ENCODE assay signal across 8 mouse cellular contexts in genomic region chr9:54700174-54700475, GRCm38 (mm10). TPM values are rescaled to one million over a fixed set of nuclear protein-coding genes. Genes with fewer than 3 reads are reported as not detected.
DNase-seq lines count a peak whose midpoint lies in the region; ATAC-seq and TF ChIP-seq lines count a peak whose summit lies in the region.

No protein-coding gene starts in this region.

- no peaks in the 10 kb centered on the region; the same call in 1 of the 2 replicates for H3K79me2 ChIP-seq in liver, adult 2 months (ENCODE audit: control insufficient read depth, insufficient read depth, low read length)

- H3K27ac ChIP-seq in liver, adult 2 months (replicated peaks; ENCODE audit: insufficient read depth, low read depth, low read length) = no peak overlapping the region
- H3K27ac ChIP-seq in embryonic facial prominence, embryonic 12.5 days = no peak overlapping the region
- no peak overlapping the region for H3K27ac ChIP-seq in hindbrain, embryonic 13.5 days

- peaks cover 5% of the 10 kb centered on the region; the same call in 1 of the 2 replicates for H3K4me1 ChIP-seq in liver, adult 2 months (ENCODE audit: control insufficient read depth, insufficient read depth, low read length)
- peaks cover 7% of the 10 kb centered on the region for H3K4me1 ChIP-seq in embryonic facial prominence, embryonic 12.5 days
- peaks cover 14% of the 10 kb centered on the region for H3K4me1 ChIP-seq in hindbrain, embryonic 13.5 days (replicated peaks)

- H3K9ac ChIP-seq in liver, adult 2 months (ENCODE audit: low read depth, low read length) = peak overlapping the region; percentile 91
- H3K9ac ChIP-seq in embryonic facial prominence, embryonic 12.5 days = peak overlapping the region; percentile 74
- H3K9ac ChIP-seq in hindbrain, embryonic 13.5 days = peak overlapping the region; percentile 85

- peaks cover 3% of the 10 kb centered on the region; the same call in 1 of the 2 replicates for H3K27me3 ChIP-seq in liver, adult 2 months (ENCODE audit: control insufficient read depth, insufficient read depth, low read length)
- peaks cover 29% of the 10 kb centered on the region for H3K27me3 ChIP-seq in embryonic facial prominence, embryonic 12.5 days
- peaks cover 60% of the 10 kb centered on the region for H3K27me3 ChIP-seq in hindbrain, embryonic 13.5 days

- no peaks in the 10 kb centered on the region for H3K36me3 ChIP-seq in liver, adult 2 months (ENCODE audit: control insufficient read depth, insufficient read depth, low read length)
- no peaks in the 10 kb centered on the region for H3K36me3 ChIP-seq in embryonic facial prominence, embryonic 12.5 days
- H3K36me3 ChIP-seq in hindbrain, embryonic 13.5 days = no peaks in the 10 kb centered on the region

- peak overlapping the region; percentile 76 for H3K4me3 ChIP-seq in liver, adult 2 months (ENCODE audit: insufficient read depth, low read depth, low read length)
- peak overlapping the region; percentile 71 for H3K4me3 ChIP-seq in embryonic facial prominence, embryonic 12.5 days
- H3K4me3 ChIP-seq in hindbrain, embryonic 13.5 days = peak overlapping the region; percentile 65

- no peak for DNase-seq in liver, adult 2 months (ENCODE audit: extremely low read depth, low read depth, low spot score)
- DNase-seq in liver = no peak
- DNase-seq in lung, postnatal 14 days = peak; percentile 23
- no peak for DNase-seq in retina, embryonic 14.5 days (ENCODE audit: low spot score)
- DNase-seq in gastrocnemius, adult 8-10 months (ENCODE audit: low spot score in 2 of 2) = no peak
- DNase-seq in cerebellum, adult 11-12 months = no peak

- no peaks in the 10 kb centered on the region for H3K9me3 ChIP-seq in embryonic facial prominence, embryonic 12.5 days
- no peaks in the 10 kb centered on the region for H3K9me3 ChIP-seq in hindbrain, embryonic 13.5 days

- TF ChIP-seq CTCF in liver, adult 2 months (IDR thresholded peaks at IDR 0.05; ENCODE audit: low read depth, low read length) = no peak

- WGBS in liver, adult 2 months = 35% methylated on average over 9 of the region's 9 CpGs
- WGBS in embryonic facial prominence, embryonic 12.5 days = 13% methylated on average over 9 of the region's 9 CpGs
- 23% methylated on average over 9 of the region's 9 CpGs for WGBS in hindbrain, embryonic 13.5 days

- no peak for ATAC-seq in embryonic facial prominence, embryonic 12.5 days (ENCODE audit: insufficient number of reproducible peaks, insufficient read depth, low FRiP score, low TSS enrichment)
- ATAC-seq in hindbrain, embryonic 13.5 days (ENCODE audit: low FRiP score) = peak; percentile 8; the same call in 1 of the 2 replicates

- TF ChIP-seq POLR2A in liver, adult 2 months (IDR thresholded peaks at IDR 0.05; ENCODE audit: extremely low read depth, insufficient read depth, low read length) = no peak

- H3K4me2 ChIP-seq in embryonic facial prominence, embryonic 12.5 days (replicated peaks) = peak overlapping the region; percentile 91
- peak overlapping the region; percentile 86 for H3K4me2 ChIP-seq in hindbrain, embryonic 13.5 days

RNA-seq across cellular contexts. Expression of gene Dnaja4, which starts 1.5 kb away (rescaled TPM):
- total RNA-seq in liver, adult 2 months (2014; rRNA removed) = 2.7 and 3.5 TPM in 2 replicates
- polyA plus RNA-seq in liver, adult 2 months (2012; rRNA removed) = 1.3 and 2.2 TPM in 2 replicates
- 7.1 and 7.2 TPM in 2 replicates for polyA plus RNA-seq in embryonic facial prominence, embryonic 12.5 days (2016; fragmentation: Nextera tagmentation; extraction: Ambion mirVana)
- 4.8 and 7.2 TPM in 2 replicates for polyA plus RNA-seq in hindbrain, embryonic 13.5 days (2015; fragmentation: Nextera tagmentation; extraction: Ambion mirVana)
- total RNA-seq in gastrocnemius, adult 8-10 months (2022) = 10 to 100 TPM; 49.0 to 56.8 (median 51.9) TPM

RNA-seq across cellular contexts. Expression of gene Wdr61, which starts 34.2 kb away (rescaled TPM):
- total RNA-seq in liver, adult 2 months (2014; rRNA removed) = 83.5 and 86.2 TPM in 2 replicates
- polyA plus RNA-seq in liver, adult 2 months (2012; rRNA removed) = 38.4 and 38.6 TPM in 2 replicates
- 151 and 155 TPM in 2 replicates for polyA plus RNA-seq in embryonic facial prominence, embryonic 12.5 days (2016; fragmentation: Nextera tagmentation; extraction: Ambion mirVana)
- polyA plus RNA-seq in hindbrain, embryonic 13.5 days (2015; fragmentation: Nextera tagmentation; extraction: Ambion mirVana) = 110 and 112 TPM in 2 replicates
- 10 to 100 TPM; 15.5 to 20.2 (median 17.1) TPM for total RNA-seq in gastrocnemius, adult 8-10 months (2022)

RNA-seq across cellular contexts. Expression of gene Acsbg1, which starts 38.5 kb away (rescaled TPM):
- total RNA-seq in liver, adult 2 months (2014; rRNA removed) = under 0.01 and 0.60 TPM in 2 replicates
- polyA plus RNA-seq in liver, adult 2 months (2012; rRNA removed) = 0.07 and 0.12 TPM in 2 replicates
- polyA plus RNA-seq in embryonic facial prominence, embryonic 12.5 days (2016; fragmentation: Nextera tagmentation; extraction: Ambion mirVana) = 1.5 and 2.3 TPM in 2 replicates
- 14.2 and 15.6 TPM in 2 replicates for polyA plus RNA-seq in hindbrain, embryonic 13.5 days (2015; fragmentation: Nextera tagmentation; extraction: Ambion mirVana)
- total RNA-seq in gastrocnemius, adult 8-10 months (2022) = under 1 TPM; 0.10 to 0.32 (median 0.24) TPM
